Comparison of ENCODE assay signal across 14 mouse cellular contexts in the genomic region with DNA sequence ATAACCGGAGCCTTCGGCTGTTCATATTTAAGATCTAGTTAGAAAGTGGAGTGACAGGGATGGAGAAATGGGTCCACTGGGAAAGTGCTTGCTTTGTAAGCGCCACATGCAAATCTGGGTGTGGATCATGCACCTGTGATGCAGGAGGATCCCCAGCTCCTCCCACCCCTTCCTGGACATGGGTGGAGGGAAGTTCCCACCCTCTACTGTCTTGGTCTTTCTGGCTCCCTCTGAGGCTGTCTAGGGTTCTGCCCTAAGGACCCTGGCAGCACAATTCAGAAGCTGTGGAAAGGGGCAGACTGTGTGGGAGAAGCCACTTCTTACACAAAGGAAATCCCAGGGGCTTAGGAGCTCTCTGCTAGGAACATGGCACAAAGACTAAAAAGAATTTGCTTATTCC. TPM values are rescaled to one million over a fixed set of nuclear protein-coding genes. Genes with fewer than 3 reads are reported as not detected.
DNase-seq lines count a peak whose midpoint lies in the region; ATAC-seq and TF ChIP-seq lines count a peak whose summit lies in the region.
"Had no signal": no experiment of that assay in that cellular context is flagged by ENCODE, and none has a peak within 500 bp of the region (broad histone marks: within the 10 kb centered on the region; RNA-seq: fewer than 3 reads in every experiment).

No protein-coding gene starts in this region.

- H3K27ac ChIP-seq in gastrocnemius, adult 2 months = peak overlapping the region; percentile 31; the same call in 1 of the 2 replicates
- no peak overlapping the region for H3K27ac ChIP-seq in neural tube, embryonic 12.5 days
- H3K27ac ChIP-seq in neural tube, embryonic 15.5 days (replicated peaks) = no peak overlapping the region
- H3K27ac ChIP-seq in ES-Bruce4 (ENCODE audit: insufficient read depth, low read length) = peak overlapping the region; percentile 54

- no peak overlapping the region for H3K4me3 ChIP-seq in gastrocnemius, adult 2 months
- no peak overlapping the region for H3K4me3 ChIP-seq in neural tube, embryonic 12.5 days
- H3K4me3 ChIP-seq in neural tube, embryonic 15.5 days (replicated peaks) = no peak overlapping the region
- H3K4me3 ChIP-seq in ES-Bruce4 (ENCODE audit: low read depth, low read length) = no peak overlapping the region

- H3K4me1 ChIP-seq in neural tube, embryonic 12.5 days = no peaks in the 10 kb centered on the region; the same call in 1 of the 2 replicates
- peaks cover 6% of the 10 kb centered on the region; the same call in 1 of the 2 replicates for H3K4me1 ChIP-seq in neural tube, embryonic 15.5 days
- H3K4me1 ChIP-seq in ES-Bruce4 (ENCODE audit: control insufficient read depth, insufficient read depth, low read length) = peaks cover 3% of the 10 kb centered on the region

- peaks cover 10% of the 10 kb centered on the region; the same call in 1 of the 2 replicates for H3K9me3 ChIP-seq in neural tube, embryonic 12.5 days
- peaks cover 2% of the 10 kb centered on the region for H3K9me3 ChIP-seq in neural tube, embryonic 15.5 days (replicated peaks)
- peaks cover 4% of the 10 kb centered on the region; the same call in 1 of the 2 replicates for H3K9me3 ChIP-seq in ES-Bruce4 (replicated peaks; ENCODE audit: control insufficient read depth, insufficient read depth, low read length, poor library complexity, severe bottlenecking)

- DNase-seq in gastrocnemius, adult 2 months = no peak
- no peak for DNase-seq in gastrocnemius, postnatal 4 days (ENCODE audit: low spot score in 2 of 2)
- DNase-seq in naive thymus-derived CD4-positive, alpha-beta T cell, adult 2 months (ENCODE audit: low read depth) = peak; percentile 64
- DNase-seq in embryo, embryonic 9.5 days (ENCODE audit: extremely low spot score) = no peak
- no peak for DNase-seq in left cerebral cortex, postnatal 14 days (ENCODE audit: low spot score in 2 of 2)
- DNase-seq: adrenal gland, postnatal 10 days; kidney, adult 2 months; liver; right cerebral cortex, postnatal 25 days had no signal

- peaks cover 21% of the 10 kb centered on the region for H3K36me3 ChIP-seq in neural tube, embryonic 12.5 days
- peaks cover 12% of the 10 kb centered on the region for H3K36me3 ChIP-seq in neural tube, embryonic 15.5 days
- H3K36me3 ChIP-seq in ES-Bruce4 (ENCODE audit: control insufficient read depth, insufficient read depth, low read length, poor library complexity, severe bottlenecking) = no peaks in the 10 kb centered on the region

- TF ChIP-seq EP300 in ES-Bruce4 (IDR thresholded peaks at IDR 0.05; ENCODE audit: insufficient read depth, low read depth, low read length) = peak; percentile 78

- TF ChIP-seq POLR2A in ES-Bruce4 (IDR thresholded peaks at IDR 0.05; ENCODE audit: insufficient read depth, low read length) = no peak

- no peak for TF ChIP-seq CTCF in gastrocnemius, adult 2 months (IDR thresholded peaks at IDR 0.05)
- TF ChIP-seq CTCF in ES-Bruce4 (IDR thresholded peaks at IDR 0.05; ENCODE audit: low read depth, low read length) = no peak

- 0 out of 2 replicates have a peak overlapping the region, but pooled peaks have one; percentile 22 for H3K9ac ChIP-seq in neural tube, embryonic 12.5 days
- no peak overlapping the region for H3K9ac ChIP-seq in neural tube, embryonic 15.5 days (replicated peaks)
- no peak overlapping the region for H3K9ac ChIP-seq in ES-Bruce4 (ENCODE audit: low read depth, poor library complexity, severe bottlenecking)

- H3K4me2 ChIP-seq in neural tube, embryonic 12.5 days (replicated peaks) = no peak overlapping the region
- no peak overlapping the region for H3K4me2 ChIP-seq in neural tube, embryonic 15.5 days

- 97% methylated on average over 3 of the region's 3 CpGs for WGBS in neural tube, embryonic 12.5 days
- WGBS in neural tube, embryonic 15.5 days = 88% methylated on average over 3 of the region's 3 CpGs

- no peak for ATAC-seq in neural tube, embryonic 12.5 days (ENCODE audit: low FRiP score, low read depth)
- no peak for ATAC-seq in neural tube, embryonic 15.5 days (ENCODE audit: low FRiP score)
- ATAC-seq: Patski had no signal

- intact Hi-C loops in gastrocnemius, adult 2 months (cut with DNase I) = no loop called here
- intact Hi-C loops in left cerebral cortex, postnatal 14 days (cut with DNase I) = no loop called here

- H3K27me3 ChIP-seq in neural tube, embryonic 12.5 days (replicated peaks) = no peaks in the 10 kb centered on the region
- no peaks in the 10 kb centered on the region for H3K27me3 ChIP-seq in neural tube, embryonic 15.5 days (replicated peaks)
- H3K27me3 ChIP-seq in ES-Bruce4 (ENCODE audit: control insufficient read depth, insufficient read depth, low read length, poor library complexity, severe bottlenecking) = no peaks in the 10 kb centered on the region
- H3K27me3 ChIP-seq: Patski had no signal

RNA-seq across cellular contexts. Expression of gene Gpr18, which starts 16.0 kb away (rescaled TPM):
- not detected for total RNA-seq in gastrocnemius, adult 2 months (2021)
- not detected for total RNA-seq in gastrocnemius, postnatal 4 days (2021)
- 0.20 and 0.26 TPM in 2 replicates for polyA plus RNA-seq in neural tube, embryonic 12.5 days (2016; fragmentation: Nextera tagmentation; extraction: Ambion mirVana)
- polyA plus RNA-seq in neural tube, embryonic 15.5 days (2015; fragmentation: Nextera tagmentation; extraction: Ambion mirVana) = 1.7 TPM in 1 of 2 replicates, not detected in the other
- not detected in 2 replicates for polyA plus RNA-seq in ES-Bruce4 (2011; ENCODE audit: insufficient read depth, insufficient read length, low read depth, missing spikeins)
- total RNA-seq in left cerebral cortex, postnatal 14 days (2021) = not detected
- total RNA-seq: left cerebral cortex, adult 8-10 months had no signal

RNA-seq across cellular contexts. Expression of gene Gpr183, which starts 33.4 kb away (rescaled TPM):
- under 1 TPM; 0.17 to 0.41 TPM for total RNA-seq in gastrocnemius, adult 2 months (2021)
- 1 to 10 TPM; 2.2 to 2.3 TPM for total RNA-seq in gastrocnemius, postnatal 4 days (2021)
- 2.1 and 2.6 TPM in 2 replicates for polyA plus RNA-seq in neural tube, embryonic 12.5 days (2016; fragmentation: Nextera tagmentation; extraction: Ambion mirVana)
- polyA plus RNA-seq in neural tube, embryonic 15.5 days (2015; fragmentation: Nextera tagmentation; extraction: Ambion mirVana) = 0.74 and 3.7 TPM in 2 replicates
- polyA plus RNA-seq in ES-Bruce4 (2011; ENCODE audit: insufficient read depth, insufficient read length, low read depth, missing spikeins) = not detected in 2 replicates
- total RNA-seq in left cerebral cortex, postnatal 14 days (2021) = under 1 TPM; 0.66 to 0.91 TPM
- polyA plus RNA-seq: Patski had no signal

RNA-seq across cellular contexts. Expression of gene Ubac2, which starts 53.2 kb away (rescaled TPM):
- 10 to 100 TPM; 31.5 to 35.8 TPM for total RNA-seq in gastrocnemius, adult 2 months (2021)
- total RNA-seq in gastrocnemius, postnatal 4 days (2021) = 10 to 100 TPM; 28.4 to 30.6 TPM
- polyA plus RNA-seq in neural tube, embryonic 12.5 days (2016; fragmentation: Nextera tagmentation; extraction: Ambion mirVana) = 60.3 and 68.7 TPM in 2 replicates
- 47.0 and 53.8 TPM in 2 replicates for polyA plus RNA-seq in neural tube, embryonic 15.5 days (2015; fragmentation: Nextera tagmentation; extraction: Ambion mirVana)
- polyA plus RNA-seq in ES-Bruce4 (2011; ENCODE audit: insufficient read depth, insufficient read length, low read depth, missing spikeins) = 42.2 and 42.3 TPM in 2 replicates
- 10 to 100 TPM; 33.5 to 34.0 TPM for total RNA-seq in left cerebral cortex, postnatal 14 days (2021)

Comparison
In these comparisons a context has a peak if more than half of its experiments do, and no peak if none do; other contexts are left out.
1. H3K27ac ChIP-seq: peak in gastrocnemius, adult 2 months (single experiment) and ES-Bruce4 (single experiment); none in neural tube, embryonic 12.5 days (single experiment) and neural tube, embryonic 15.5 days (single experiment).